Mouse (Mus musculus): ENCODE data around the gene Trappc2l.
"Not testable (repeated sequence)": the region's sequence is repeated elsewhere in the genome, so short reads cannot be mapped to it uniquely, and the experiment has no call there.

The Trappc2l gene

GRCm38 (mm10) chr8:122629388-122629787 is 17.9 kb downstream of the Trappc2l start:
- DNase-seq, result no peak

DNA sequence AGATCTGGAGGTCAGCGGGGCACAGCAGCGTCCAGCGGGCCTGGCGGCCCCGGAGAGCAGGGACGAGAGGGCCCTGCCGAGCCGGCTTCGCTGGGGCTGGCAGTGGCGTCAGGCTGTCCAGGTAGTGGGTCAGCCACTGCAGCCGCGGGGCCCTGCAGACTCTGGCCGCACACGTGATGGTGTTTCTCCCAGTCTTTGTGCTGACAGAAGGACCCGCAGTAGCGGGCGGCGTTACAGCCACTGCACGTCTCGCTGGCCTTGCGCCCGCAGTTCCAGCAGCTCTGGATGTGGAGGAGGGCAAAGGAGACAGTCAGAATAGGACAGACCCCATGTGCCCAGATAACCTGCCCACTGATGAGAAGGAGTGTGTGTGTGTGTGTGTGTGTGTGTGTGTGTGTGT is 19.3 kb downstream of the Trappc2l start:
- peak; percentile 38 for DNase-seq

DNA sequence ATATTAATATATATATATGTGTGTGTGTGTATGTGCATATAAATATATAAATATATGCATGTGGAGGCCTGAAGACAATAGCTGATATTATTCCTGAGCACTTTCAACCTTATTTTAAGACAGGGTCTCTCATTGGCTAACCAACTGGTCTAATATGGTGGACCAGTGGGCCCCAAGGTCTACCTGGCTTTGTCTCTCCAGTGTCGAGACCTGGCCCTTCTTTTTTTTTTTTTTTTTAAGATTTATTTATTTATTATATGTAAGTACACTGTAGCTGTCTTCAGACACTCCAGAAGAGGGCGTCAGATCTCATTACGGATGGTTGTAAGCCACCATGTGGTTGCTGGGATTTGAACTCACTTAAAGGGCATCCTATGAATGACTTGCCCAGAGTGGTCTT is 20.7 kb downstream of the Trappc2l start:
- not testable (repeated sequence) for DNase-seq

DNA sequence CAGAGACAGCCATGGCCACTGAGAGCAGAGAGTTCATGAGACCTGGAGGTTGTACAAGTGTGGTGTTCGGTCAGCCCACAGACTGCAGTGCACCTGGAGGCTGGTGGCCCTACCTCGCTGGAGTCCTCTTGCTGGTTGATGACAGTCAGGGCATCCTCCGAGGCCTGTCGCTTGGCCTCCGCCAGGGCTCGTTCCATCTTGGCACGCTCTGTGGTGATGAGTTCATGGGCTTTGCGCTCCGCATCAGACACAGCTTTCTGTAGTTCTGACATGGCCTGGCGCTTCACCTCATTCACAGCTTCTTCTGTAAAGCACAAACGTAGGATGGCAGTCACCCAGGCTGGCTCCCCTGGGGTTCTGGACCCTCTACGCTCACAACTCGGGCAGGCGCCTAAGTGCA is 21.8 kb downstream of the Trappc2l start:
- DNase-seq, result no peak

DNA sequence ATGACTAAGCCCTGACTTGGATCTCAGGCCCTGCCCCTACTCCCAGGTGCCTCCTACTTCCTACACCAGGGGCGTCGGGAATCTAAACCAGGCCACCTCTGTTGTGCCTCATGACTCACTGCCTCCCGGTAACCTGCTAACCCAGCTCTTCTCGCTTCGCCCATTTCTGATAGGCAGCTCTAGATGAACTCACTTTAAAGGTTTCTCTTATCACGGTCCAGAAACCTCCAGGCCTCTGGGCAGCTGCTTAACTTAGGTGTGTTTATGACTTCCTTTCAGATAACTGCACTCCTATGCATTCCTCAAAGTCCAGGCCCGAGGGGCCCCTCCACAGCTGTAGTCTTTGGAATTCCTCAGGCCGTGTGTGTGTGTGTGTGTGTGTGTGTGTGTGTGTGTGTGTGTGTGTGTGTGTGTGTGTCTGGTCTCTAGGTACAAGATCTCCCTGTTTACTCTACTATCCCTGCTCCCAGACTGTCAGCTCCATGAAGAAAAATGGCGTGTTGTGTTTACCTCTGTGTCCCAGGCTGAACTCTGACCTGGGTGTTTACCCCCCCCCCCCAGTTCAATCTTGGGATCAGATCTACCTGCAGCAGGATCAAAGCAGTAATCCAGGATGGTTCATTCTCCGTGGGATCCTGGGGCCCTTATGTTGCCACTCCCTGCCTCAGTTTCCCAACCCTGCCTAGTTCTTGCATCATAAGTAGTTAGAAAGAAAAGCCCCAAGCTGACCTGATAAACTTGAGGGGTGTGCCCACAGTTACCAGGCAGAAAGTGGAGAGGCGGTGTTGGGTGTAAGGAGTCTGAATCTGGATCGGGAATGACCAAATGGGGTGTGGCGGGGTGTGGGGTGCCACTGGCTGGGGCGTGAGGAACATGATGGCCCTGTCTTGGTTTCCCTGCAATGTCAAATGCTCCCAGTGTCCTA is 24.7 kb downstream of the Trappc2l start:
- no peak for DNase-seq

GRCm38 (mm10) chr8:122636803-122637175 is 25.3 kb downstream of the Trappc2l start:
- DNase-seq, result no peak

DNA sequence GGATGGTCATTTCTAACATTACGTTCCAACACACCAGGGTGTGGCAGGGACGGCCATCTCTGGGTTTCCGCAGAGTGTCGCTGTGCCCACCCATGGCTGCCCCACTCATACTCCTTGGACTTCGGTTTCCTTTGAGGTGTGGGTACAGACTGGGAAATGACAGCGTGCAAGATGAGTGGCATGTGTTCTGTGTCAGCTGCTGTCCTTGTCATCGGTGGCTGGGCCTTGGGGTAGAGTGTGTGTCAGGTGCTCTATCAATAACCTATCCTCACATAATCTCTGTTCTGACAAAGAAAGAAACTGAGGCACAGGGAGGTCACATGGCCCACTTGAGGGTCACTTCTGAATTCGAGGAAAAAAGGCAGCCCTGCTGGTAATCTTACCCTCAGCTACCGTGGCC is 25.8 kb downstream of the Trappc2l start:
- DNase-seq, result no peak

DNA sequence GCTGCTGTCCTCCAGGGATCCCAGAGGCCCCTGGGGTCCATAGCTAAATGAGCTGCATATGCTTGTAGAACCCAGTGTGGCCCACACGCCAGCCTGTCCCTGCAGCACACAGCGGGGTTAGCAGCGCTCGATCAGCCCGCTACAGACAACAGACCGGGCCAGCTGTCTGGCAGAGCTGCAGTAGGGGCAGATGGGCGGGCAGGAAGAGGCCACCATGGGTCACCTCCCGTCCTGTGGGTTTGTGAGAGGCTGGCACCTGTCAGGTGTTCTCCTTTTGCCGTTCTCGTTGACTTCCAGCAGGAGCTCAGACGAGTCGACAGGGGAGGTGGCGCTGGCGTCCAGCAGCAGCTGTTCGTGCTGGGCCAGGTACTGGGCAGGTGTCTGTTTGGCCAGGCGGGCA is 27.2 kb downstream of the Trappc2l start:
- no peak for DNase-seq

GRCm38 (mm10) chr8:122639521-122640248 is 28.2 kb downstream of the Trappc2l start:
- peak; percentile 61 for DNase-seq

- no peak for DNase-seq
These were observed 29.4 kb downstream of the Trappc2l start for GRCm38 (mm10) chr8:122640825-122641224.

DNA sequence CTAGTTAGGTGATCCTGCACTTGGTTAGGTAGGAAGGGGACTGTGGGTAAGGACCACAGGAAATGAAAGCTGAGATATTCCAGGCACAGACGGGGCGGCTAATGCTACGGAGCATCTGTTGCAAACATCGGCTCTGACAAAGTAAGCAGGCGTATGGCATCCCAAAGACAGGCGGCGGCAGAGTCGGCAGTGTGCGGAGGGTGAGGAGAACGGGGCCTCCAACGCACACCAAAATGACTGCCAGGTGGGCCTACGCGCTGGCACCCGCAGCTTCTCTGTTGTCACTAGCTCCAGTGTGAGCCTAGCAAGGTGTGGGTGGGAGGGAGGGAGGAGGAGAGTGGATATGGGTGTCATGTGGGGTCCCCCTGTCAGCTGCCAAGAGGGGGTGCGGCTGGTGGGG is 30.0 kb downstream of the Trappc2l start:
- no peak for DNase-seq

DNA sequence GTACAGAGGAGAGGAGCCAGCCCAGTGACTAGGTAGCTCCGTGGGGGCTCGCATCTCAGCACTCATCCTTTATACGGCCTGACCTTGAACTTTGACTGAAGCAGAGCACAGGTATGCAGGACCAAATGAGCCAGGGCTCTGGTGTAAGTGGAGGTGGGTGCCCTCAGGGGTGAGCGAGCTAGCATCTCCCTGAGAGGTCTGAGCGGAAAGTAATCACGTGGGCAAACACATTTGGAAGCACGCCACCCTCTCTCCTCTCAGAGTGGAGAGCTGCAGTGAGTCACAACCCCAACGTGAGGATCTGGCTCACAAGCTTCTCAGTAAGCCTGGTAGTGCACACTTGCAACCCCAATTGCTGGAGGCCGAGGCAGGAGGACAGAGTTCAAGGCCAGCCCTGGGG is 30.6 kb downstream of the Trappc2l start:
- DNase-seq, result no peak

- no peak for DNase-seq
These were observed 32.9 kb downstream of the Trappc2l start for GRCm38 (mm10) chr8:122644175-122644954.

- no peak for DNase-seq
These were observed 34.9 kb downstream of the Trappc2l start for GRCm38 (mm10) chr8:122646337-122646736.

- DNase-seq, result no peak
These were observed 36.9 kb downstream of the Trappc2l start for GRCm38 (mm10) chr8:122648192-122648970.

- DNase-seq, result no peak
These were observed 40.0 kb downstream of the Trappc2l start for GRCm38 (mm10) chr8:122651326-122651921.

DNA sequence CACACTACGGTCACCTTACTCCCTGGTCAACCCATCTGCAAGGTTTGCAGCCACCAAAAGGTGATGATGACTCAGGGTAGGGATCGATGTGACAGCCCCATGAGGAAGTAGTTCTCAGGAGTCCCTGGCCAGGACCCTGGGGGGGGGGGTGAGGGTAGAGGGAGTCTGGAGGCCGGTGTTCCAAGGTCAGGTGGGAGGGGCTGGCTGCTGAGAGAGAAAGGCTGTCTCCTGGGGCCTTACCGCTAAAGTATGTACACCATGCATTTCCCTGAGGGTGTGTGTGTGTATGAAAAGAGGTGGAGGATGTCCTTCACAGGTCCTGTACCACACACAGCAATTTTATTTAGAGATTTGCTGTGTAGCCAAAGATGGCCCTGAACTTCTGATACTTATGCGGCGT is 41.2 kb downstream of the Trappc2l start:
- DNase-seq, result no peak

DNA sequence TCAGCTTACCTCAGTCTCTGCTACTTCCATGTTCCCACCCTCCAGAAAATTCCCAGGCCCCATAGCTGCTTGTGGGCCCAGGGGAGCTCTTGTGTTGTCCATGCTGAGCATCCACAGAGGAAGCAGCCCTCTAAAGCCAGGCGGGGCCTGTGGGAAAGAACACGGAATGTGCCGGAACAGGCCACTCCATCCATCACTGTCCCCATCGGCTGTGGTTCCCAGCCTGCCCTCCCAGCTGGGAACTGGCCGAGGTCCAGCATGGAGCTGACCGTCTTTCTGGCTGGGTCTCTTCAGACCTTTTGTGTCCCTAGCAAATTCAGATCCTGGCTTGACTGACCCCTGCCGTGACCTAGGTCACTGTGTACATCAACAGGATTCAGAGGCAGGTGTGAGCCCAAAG is 43.3 kb downstream of the Trappc2l start:
- peak; percentile 81 for DNase-seq

DNA sequence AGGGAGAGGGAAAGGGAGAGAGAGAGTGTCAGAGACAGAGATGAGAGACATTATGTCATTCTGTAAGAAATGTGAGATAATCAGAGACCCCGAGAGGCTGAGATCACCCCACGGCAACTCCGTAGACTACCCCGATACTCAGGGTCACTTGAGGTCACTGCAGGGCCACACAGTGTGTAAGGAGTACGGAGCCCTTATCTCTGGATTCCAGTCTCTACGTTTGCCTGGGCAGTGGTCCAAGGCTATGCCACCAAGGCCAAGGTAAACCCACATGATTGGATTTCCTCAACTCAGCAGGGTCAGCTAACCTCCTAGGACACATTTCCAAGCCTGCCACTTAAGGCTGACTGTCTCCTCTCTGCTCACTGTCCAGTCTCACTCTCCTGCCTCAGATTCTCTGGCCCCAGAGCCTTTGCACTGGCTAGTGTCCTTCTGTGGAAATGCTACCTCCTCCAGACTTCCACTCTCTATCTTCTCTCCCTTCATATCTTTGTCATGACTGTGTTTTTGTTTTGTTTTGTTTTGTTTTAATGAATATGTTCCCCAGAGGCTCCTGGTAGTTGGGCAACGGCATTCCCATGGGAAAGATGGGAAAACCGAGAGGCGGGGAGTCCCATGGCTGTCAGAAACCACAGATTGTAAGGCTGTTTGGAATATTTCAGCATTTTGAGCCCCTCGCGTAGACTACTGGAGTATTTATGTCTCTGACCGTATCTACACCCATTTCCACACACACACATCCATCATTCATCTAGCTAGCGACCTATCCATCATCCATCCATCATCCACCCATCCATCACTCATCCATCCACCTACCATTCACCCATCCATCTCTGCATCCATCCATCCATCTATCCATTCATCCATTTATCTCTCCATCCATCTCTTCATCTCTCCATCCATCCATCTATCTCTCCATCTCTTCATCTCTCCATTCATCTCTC is 44.9 kb downstream of the Trappc2l start:
- DNase-seq, result no peak

GRCm38 (mm10) chr8:122658149-122658806 is 46.8 kb downstream of the Trappc2l start:
- no peak for DNase-seq

All from kidney, adult 11 months (tissue).